Mouse (Mus musculus) lung, postnatal 0 days (tissue): ENCODE measurements at regions not wholly inside any gene's neighbourhood (a gene's known extent, or its start where the extent isn't known, plus 50 kb on each side); places are given as distances from the start of the nearest gene placed in this dataset.

Source experiments
- ATAC-seq: fragments of 200-750 bp; cut with Nextera tagmentation; 2 replicates; pipeline ENCODE4 v1.8.0; 2017; ENCODE audit warnings: moderate library complexity
- DNase-seq: peaks from one replicate; pipeline ENCODE4 v3.0.0-alpha.2; 2016; ENCODE audit warnings: low spot score
- H3K27ac ChIP-seq: fragments of 300-500 bp; sonication (generic); 2 replicates; pipeline ENCODE4 v1.5.1; 2014; ENCODE audit warnings: antibody characterized with exemption, mild to moderate bottlenecking, low read length, mixed read lengths
- H3K27me3 ChIP-seq: fragments of 300-500 bp; sonication (generic); replicated peaks from 2 replicates; pipeline ENCODE4 v1.6.1; 2014; ENCODE audit warnings: low read length, mixed read lengths; ENCODE audit not compliant: insufficient read depth
- H3K36me3 ChIP-seq: fragments of 300-500 bp; sonication (generic); 2 replicates; pipeline ENCODE4 v1.6.1; 2014; ENCODE audit warnings: low read length, mixed read lengths; ENCODE audit not compliant: insufficient read depth
- H3K4me1 ChIP-seq: fragments of 300-500 bp; sonication (generic); 2 replicates; pipeline ENCODE4 v1.6.1; 2014; ENCODE audit warnings: antibody characterized with exemption, low read depth, low read length, mixed read lengths; ENCODE audit not compliant: insufficient read depth
- H3K4me2 ChIP-seq: fragments of 300-500 bp; sonication (generic); replicated peaks from 2 replicates; pipeline ENCODE4 v1.6.1; 2014; ENCODE audit warnings: low read depth, mild to moderate bottlenecking, low read length, moderate library complexity, mixed read lengths
- H3K4me3 ChIP-seq: fragments of 300-500 bp; sonication (generic); 2 replicates; pipeline ENCODE4 v1.5.1; 2014; ENCODE audit warnings: low read depth, low read length
- H3K9ac ChIP-seq: fragments of 300-500 bp; sonication (generic); replicated peaks from 2 replicates; pipeline ENCODE4 v1.6.1; 2014; ENCODE audit warnings: low read depth, mild to moderate bottlenecking
- H3K9me3 ChIP-seq: fragments of 300-500 bp; sonication (generic); 2 replicates; pipeline ENCODE4 v1.6.1; 2016; ENCODE audit warnings: low read length, mixed read lengths
- CTCF ChIP-seq: IDR thresholded peaks from 2 replicates; pipeline ENCODE4 v1.5.1; 2016; ENCODE audit warnings: antibody characterized with exemption, mild to moderate bottlenecking
- EP300 ChIP-seq: IDR thresholded peaks from 2 replicates; pipeline ENCODE4 v1.6.1; 2016; ENCODE audit warnings: antibody characterized with exemption, mild to moderate bottlenecking, control low read depth
- WGBS: fragments of 180-500 bp; shearing (Covaris S2); extraction: QIAGEN DNeasy Blood & Tissue Kit; methylation state at CpG from one replicate; pipeline ENCODE4 v1.1.7; 2014; 5-methylcytosine and 5-hydroxymethylcytosine counted together

GRCm38 (mm10) chrX:21828975-21829374 is 84.1 kb upstream of the Gm28269 start:
- no peak overlapping the region for H3K9ac ChIP-seq
- no peaks in the 10 kb centered on the region for H3K9me3 ChIP-seq
- H3K4me3 ChIP-seq = no peak overlapping the region
- ATAC-seq (no peak), DNase-seq (peak; percentile 15)
- TF ChIP-seq EP300 (no peak), CTCF (peak; percentile 63)
- no peaks in the 10 kb centered on the region for H3K27me3 ChIP-seq
- H3K36me3 ChIP-seq = no peaks in the 10 kb centered on the region
- no peak overlapping the region for H3K4me2 ChIP-seq
- H3K4me1 ChIP-seq = no peaks in the 10 kb centered on the region
- no peak overlapping the region for H3K27ac ChIP-seq

- no peaks in the 10 kb centered on the region for H3K9me3 ChIP-seq
- no peak for DNase-seq
- no peaks in the 10 kb centered on the region for H3K27me3 ChIP-seq
- no peak overlapping the region for H3K4me2 ChIP-seq
- H3K4me1 ChIP-seq = no peaks in the 10 kb centered on the region
- ATAC-seq = no peak
- no peak for TF ChIP-seq EP300
- no peak for TF ChIP-seq CTCF
- no peak overlapping the region for H3K4me3 ChIP-seq
- H3K9ac ChIP-seq = no peak overlapping the region
- no peaks in the 10 kb centered on the region for H3K36me3 ChIP-seq
- H3K27ac ChIP-seq = no peak overlapping the region
Observed at GRCm38 (mm10) chrX:21809212-21809611, 64.3 kb upstream of the Gm28269 start.

GRCm38 (mm10) chrX:21801834-21802233 is 56.9 kb upstream of the Gm28269 start:
- WGBS = 70% methylated on average over 6 of the region's 6 CpGs
- DNase-seq = no peak
- no peak overlapping the region for H3K9ac ChIP-seq

More at GRCm38 (mm10) chrX:21801834-21802233, 56.9 kb upstream of the Gm28269 start:
- Histone ChIP-seq H3K4me2 (no peak overlapping the region), H3K9me3 (no peaks in the 10 kb centered on the region), H3K4me1 (no peaks in the 10 kb centered on the region), H3K4me3 (no peak overlapping the region), H3K27me3 (no peaks in the 10 kb centered on the region), H3K27ac (no peak overlapping the region), H3K36me3 (no peaks in the 10 kb centered on the region)
- TF ChIP-seq EP300 (no peak), CTCF (no peak)
- no peak for ATAC-seq
